Mouse (Mus musculus): ENCODE data around the gene Fndc3b. TPM values are rescaled to one million over a fixed set of nuclear protein-coding genes. Genes with fewer than 3 reads are reported as not detected.
"Not testable (repeated sequence)": the region's sequence is repeated elsewhere in the genome, so short reads cannot be mapped to it uniquely, and the experiment has no call there.

Fndc3b gene
- polyA plus RNA-seq, 1 experiment from 2014 or later = 10.8 TPM

- DNase-seq (ENCODE audit: extremely low spot score, low spot score) = no peak
- Histone ChIP-seq H3K9me3 (no peaks in the 10 kb centered on the region), H3K27me3 (ENCODE audit: poor library complexity, severe bottlenecking) (no peaks in the 10 kb centered on the region), H3K4me1 (peaks cover 6% of the 10 kb centered on the region), H3K4me3 (no peak overlapping the region), H3K27ac (no peak overlapping the region), H3K36me3 (replicated peaks) (peaks cover 32% of the 10 kb centered on the region)
- WGBS = 92% methylated on average over 10 of the region's 10 CpGs
These were observed 227.3 kb downstream of the Fndc3b start for GRCm38 (mm10) chr3:27483762-27484161.

GRCm38 (mm10) chr3:27483321-27483720, 227.8 kb downstream of the Fndc3b start:
- H3K4me1 ChIP-seq = peaks cover 2% of the 10 kb centered on the region
- no peak overlapping the region for H3K27ac ChIP-seq
- no peaks in the 10 kb centered on the region for H3K27me3 ChIP-seq (ENCODE audit: poor library complexity, severe bottlenecking)
- no peak overlapping the region for H3K4me3 ChIP-seq
- no peaks in the 10 kb centered on the region for H3K9me3 ChIP-seq
- WGBS = 87% methylated on average over 3 of the region's 3 CpGs
- no peak for DNase-seq (ENCODE audit: extremely low spot score, low spot score)
- peaks cover 36% of the 10 kb centered on the region for H3K36me3 ChIP-seq (replicated peaks)

- H3K36me3 ChIP-seq (replicated peaks) = peaks cover 23% of the 10 kb centered on the region
- no peaks in the 10 kb centered on the region for H3K27me3 ChIP-seq (ENCODE audit: poor library complexity, severe bottlenecking)
- H3K9me3 ChIP-seq = no peaks in the 10 kb centered on the region
- no peak overlapping the region for H3K4me3 ChIP-seq
- no peaks in the 10 kb centered on the region for H3K4me1 ChIP-seq
- H3K27ac ChIP-seq = no peak overlapping the region
- DNase-seq (ENCODE audit: extremely low spot score, low spot score) = no peak
- 97% methylated on average over 5 of the region's 5 CpGs for WGBS
These were observed 229.4 kb downstream of the Fndc3b start for GRCm38 (mm10) chr3:27481738-27482137.

GRCm38 (mm10) chr3:27479378-27479777, 231.7 kb downstream of the Fndc3b start:
- no peak overlapping the region for H3K27ac ChIP-seq
- no peak for DNase-seq (ENCODE audit: extremely low spot score, low spot score)
- WGBS = 93% methylated on average over 2 of the region's 2 CpGs

GRCm38 (mm10) chr3:27478563-27479156, 232.4 kb downstream of the Fndc3b start:
- Histone ChIP-seq H3K4me3 (no peak overlapping the region), H3K4me1 (no peaks in the 10 kb centered on the region), H3K27me3 (ENCODE audit: poor library complexity, severe bottlenecking) (no peaks in the 10 kb centered on the region), H3K27ac (no peak overlapping the region), H3K36me3 (replicated peaks) (peaks cover 15% of the 10 kb centered on the region), H3K9me3 (no peaks in the 10 kb centered on the region; the same call in 1 of the 2 replicates)
- no peak for DNase-seq (ENCODE audit: extremely low spot score, low spot score)
- WGBS = 94% methylated on average over 16 of the region's 16 CpGs

More at GRCm38 (mm10) chr3:27479378-27479777, 231.7 kb downstream of the Fndc3b start:
- no peak overlapping the region for H3K4me3 ChIP-seq
- no peaks in the 10 kb centered on the region for H3K4me1 ChIP-seq
- H3K36me3 ChIP-seq (replicated peaks) = peaks cover 8% of the 10 kb centered on the region
- no peaks in the 10 kb centered on the region for H3K27me3 ChIP-seq (ENCODE audit: poor library complexity, severe bottlenecking)
- H3K9me3 ChIP-seq = no peaks in the 10 kb centered on the region

- H3K27me3 ChIP-seq (ENCODE audit: poor library complexity, severe bottlenecking); DNase-seq (ENCODE audit: extremely low spot score, low spot score); H3K4me3 ChIP-seq; H3K27ac ChIP-seq; H3K9me3 ChIP-seq; H3K4me1 ChIP-seq: not testable (repeated sequence)
- 89% methylated on average over 3 of the region's 3 CpGs for WGBS
- peaks cover 24% of the 10 kb centered on the region for H3K36me3 ChIP-seq (replicated peaks)
These were observed 233.4 kb downstream of the Fndc3b start for GRCm38 (mm10) chr3:27477749-27478148.

- H3K9me3 ChIP-seq = peaks cover 7% of the 10 kb centered on the region; the same call in 1 of the 2 replicates
- H3K4me3 ChIP-seq = no peak overlapping the region
- DNase-seq (ENCODE audit: extremely low spot score, low spot score) = no peak
- 83% methylated on average over 7 of the region's 7 CpGs for WGBS
- no peaks in the 10 kb centered on the region for H3K27me3 ChIP-seq (ENCODE audit: poor library complexity, severe bottlenecking)
- no peak overlapping the region for H3K27ac ChIP-seq
- no peaks in the 10 kb centered on the region for H3K4me1 ChIP-seq
- H3K36me3 ChIP-seq (replicated peaks) = peaks cover 22% of the 10 kb centered on the region
These were observed 235.2 kb downstream of the Fndc3b start for GRCm38 (mm10) chr3:27475899-27476298.

- no peaks in the 10 kb centered on the region for H3K4me1 ChIP-seq
- WGBS = 91% methylated on average over 14 of the region's 14 CpGs
- no peak for DNase-seq (ENCODE audit: extremely low spot score, low spot score)
These were observed 237.1 kb downstream of the Fndc3b start for GRCm38 (mm10) chr3:27473801-27474599.

GRCm38 (mm10) chr3:27472846-27473245, 238.3 kb downstream of the Fndc3b start:
- Histone ChIP-seq H3K27ac (no peak overlapping the region), H3K27me3 (ENCODE audit: poor library complexity, severe bottlenecking) (no peaks in the 10 kb centered on the region), H3K4me3 (no peak overlapping the region), H3K36me3 (replicated peaks) (peaks cover 36% of the 10 kb centered on the region), H3K4me1 (no peaks in the 10 kb centered on the region), H3K9me3 (peaks cover 7% of the 10 kb centered on the region; the same call in 1 of the 2 replicates)
- WGBS = 95% methylated on average over 3 of the region's 3 CpGs
- no peak for DNase-seq (ENCODE audit: extremely low spot score, low spot score)

More at GRCm38 (mm10) chr3:27473801-27474599, 237.1 kb downstream of the Fndc3b start:
- peaks cover 7% of the 10 kb centered on the region; the same call in 1 of the 2 replicates for H3K9me3 ChIP-seq
- H3K27ac ChIP-seq = no peak overlapping the region
- peaks cover 29% of the 10 kb centered on the region for H3K36me3 ChIP-seq (replicated peaks)
- no peak overlapping the region for H3K4me3 ChIP-seq
- no peaks in the 10 kb centered on the region for H3K27me3 ChIP-seq (ENCODE audit: poor library complexity, severe bottlenecking)

- DNase-seq (ENCODE audit: extremely low spot score, low spot score) = no peak
- H3K9me3 ChIP-seq = peaks cover 7% of the 10 kb centered on the region; the same call in 1 of the 2 replicates
- H3K4me1 ChIP-seq = no peaks in the 10 kb centered on the region
- 96% methylated on average over 8 of the region's 8 CpGs for WGBS
- H3K4me3 ChIP-seq = no peak overlapping the region
- no peaks in the 10 kb centered on the region for H3K27me3 ChIP-seq (ENCODE audit: poor library complexity, severe bottlenecking)
- H3K36me3 ChIP-seq (replicated peaks) = peaks cover 47% of the 10 kb centered on the region
- no peak overlapping the region for H3K27ac ChIP-seq
These were observed 240.3 kb downstream of the Fndc3b start for GRCm38 (mm10) chr3:27470781-27471180.

GRCm38 (mm10) chr3:27469971-27470370, 241.1 kb downstream of the Fndc3b start:
- peaks cover 51% of the 10 kb centered on the region for H3K36me3 ChIP-seq (replicated peaks)
- no peak for DNase-seq (ENCODE audit: extremely low spot score, low spot score)
- H3K4me3 ChIP-seq = no peak overlapping the region
- no peak overlapping the region for H3K27ac ChIP-seq
- H3K4me1 ChIP-seq = no peaks in the 10 kb centered on the region
- no peaks in the 10 kb centered on the region for H3K27me3 ChIP-seq (ENCODE audit: poor library complexity, severe bottlenecking)
- WGBS = 97% methylated on average over 8 of the region's 8 CpGs
- H3K9me3 ChIP-seq = peaks cover 7% of the 10 kb centered on the region; the same call in 1 of the 2 replicates

- H3K36me3 ChIP-seq (replicated peaks) = peaks cover 56% of the 10 kb centered on the region
- no peak for DNase-seq (ENCODE audit: extremely low spot score, low spot score)
- no peaks in the 10 kb centered on the region for H3K27me3 ChIP-seq (ENCODE audit: poor library complexity, severe bottlenecking)
- no peak overlapping the region for H3K27ac ChIP-seq
- H3K4me3 ChIP-seq = no peak overlapping the region
- 86% methylated on average over 11 of the region's 11 CpGs for WGBS
- H3K4me1 ChIP-seq = no peaks in the 10 kb centered on the region
- H3K9me3 ChIP-seq = no peaks in the 10 kb centered on the region
These were observed 243.5 kb downstream of the Fndc3b start for GRCm38 (mm10) chr3:27467505-27468020.

Data from forebrain, embryonic 10.5 days (tissue).